Mouse (Mus musculus): ENCODE measurements around the gene Pcdh7. TPM values are rescaled to one million over a fixed set of nuclear protein-coding genes. Genes with fewer than 3 reads are reported as not detected.

Gene Pcdh7
- polyA plus RNA-seq, 2 experiments, result 0.34 to 0.64 TPM

- no peak for DNase-seq (ENCODE audit: low read depth in 3 of 3, low spot score in 3 of 3)
- Histone ChIP-seq H3K9me3 (ENCODE audit: control insufficient read depth, low read length) (no peaks in the 10 kb centered on the region), H3K4me3 (ENCODE audit: insufficient read depth in 1 of 2, low read depth in 2 of 2, low read length in 2 of 2) (no peak overlapping the region), H3K27me3 (ENCODE audit: control insufficient read depth, insufficient read depth, low read length) (no peaks in the 10 kb centered on the region), H3K4me2 (ENCODE audit: low read depth) (no peak overlapping the region), H3K36me3 (replicated peaks; ENCODE audit: control insufficient read depth, insufficient read depth, low read depth) (no peaks in the 10 kb centered on the region), H3K27ac (no peak overlapping the region), H3K4me1 (replicated peaks; ENCODE audit: control insufficient read depth in 2 of 2, insufficient read depth in 2 of 2, low read length in 1 of 2) (no peaks in the 10 kb centered on the region), H3K9ac (replicated peaks) (no peak overlapping the region)
- ATAC-seq (ENCODE audit: insufficient read depth), result no peak
- TF ChIP-seq CTCF (IDR thresholded peaks at IDR 0.05; ENCODE audit: low read depth) (no peak), EP300 (IDR thresholded peaks at IDR 0.05; ENCODE audit: low read depth) (no peak)
- WGBS (ENCODE audit: insufficient replicate concordance), result 66% methylated on average over 5 of the region's 5 CpGs
Measured at GRCm38 (mm10) chr5:57921140-57921539, 203.4 kb downstream of the Pcdh7 start.

- ATAC-seq (ENCODE audit: insufficient read depth) (no peak), DNase-seq (ENCODE audit: low read depth in 3 of 3, low spot score in 3 of 3) (no peak)
- Histone ChIP-seq H3K4me3 (ENCODE audit: insufficient read depth in 1 of 2, low read depth in 2 of 2, low read length in 2 of 2) (no peak overlapping the region), H3K27me3 (ENCODE audit: control insufficient read depth, insufficient read depth, low read length) (no peaks in the 10 kb centered on the region), H3K4me1 (replicated peaks; ENCODE audit: control insufficient read depth in 2 of 2, insufficient read depth in 2 of 2, low read length in 1 of 2) (no peaks in the 10 kb centered on the region), H3K9me3 (ENCODE audit: control insufficient read depth, low read length) (no peaks in the 10 kb centered on the region), H3K36me3 (replicated peaks; ENCODE audit: control insufficient read depth, insufficient read depth, low read depth) (no peaks in the 10 kb centered on the region), H3K9ac (replicated peaks) (no peak overlapping the region), H3K4me2 (ENCODE audit: low read depth) (no peak overlapping the region), H3K27ac (no peak overlapping the region)
- WGBS (ENCODE audit: insufficient replicate concordance), result 74% methylated on average over 5 of the region's 5 CpGs
- TF ChIP-seq CTCF (IDR thresholded peaks at IDR 0.05; ENCODE audit: low read depth), result no peak
- no peak for TF ChIP-seq EP300 (IDR thresholded peaks at IDR 0.05; ENCODE audit: low read depth)
Measured at GRCm38 (mm10) chr5:57931331-57931730, 213.6 kb downstream of the Pcdh7 start.

- no peak for DNase-seq (ENCODE audit: low read depth in 3 of 3, low spot score in 3 of 3)
Measured at GRCm38 (mm10) chr5:57931738-57932137, 214.0 kb downstream of the Pcdh7 start.

GRCm38 (mm10) chr5:57934666-57935065, 216.9 kb downstream of the Pcdh7 start:
- no peak overlapping the region for H3K4me2 ChIP-seq (ENCODE audit: low read depth)
- ATAC-seq (ENCODE audit: insufficient read depth), result no peak
- H3K4me1 ChIP-seq (replicated peaks; ENCODE audit: control insufficient read depth in 2 of 2, insufficient read depth in 2 of 2, low read length in 1 of 2), result no peaks in the 10 kb centered on the region
- H3K36me3 ChIP-seq (replicated peaks; ENCODE audit: control insufficient read depth, insufficient read depth, low read depth), result no peaks in the 10 kb centered on the region
- H3K9me3 ChIP-seq (ENCODE audit: control insufficient read depth, low read length), result no peaks in the 10 kb centered on the region
- H3K27me3 ChIP-seq (ENCODE audit: control insufficient read depth, insufficient read depth, low read length), result no peaks in the 10 kb centered on the region
- no peak overlapping the region for H3K4me3 ChIP-seq (ENCODE audit: insufficient read depth in 1 of 2, low read depth in 2 of 2, low read length in 2 of 2)
- no peak for DNase-seq (ENCODE audit: low read depth in 3 of 3, low spot score in 3 of 3)
- H3K9ac ChIP-seq (replicated peaks), result no peak overlapping the region
- no peak for TF ChIP-seq CTCF (IDR thresholded peaks at IDR 0.05; ENCODE audit: low read depth)
- no peak overlapping the region for H3K27ac ChIP-seq
- WGBS (ENCODE audit: insufficient replicate concordance), result 72% methylated on average over 2 of the region's 2 CpGs

More at GRCm38 (mm10) chr5:57931738-57932137, 214.0 kb downstream of the Pcdh7 start:
- no peak overlapping the region for H3K27ac ChIP-seq
- TF ChIP-seq CTCF (IDR thresholded peaks at IDR 0.05; ENCODE audit: low read depth) (no peak), EP300 (IDR thresholded peaks at IDR 0.05; ENCODE audit: low read depth) (no peak)
- ATAC-seq (ENCODE audit: insufficient read depth), result no peak
- WGBS (ENCODE audit: insufficient replicate concordance), result 74% methylated on average over 5 of the region's 5 CpGs
- no peaks in the 10 kb centered on the region for H3K4me1 ChIP-seq (replicated peaks; ENCODE audit: control insufficient read depth in 2 of 2, insufficient read depth in 2 of 2, low read length in 1 of 2)
- H3K36me3 ChIP-seq (replicated peaks; ENCODE audit: control insufficient read depth, insufficient read depth, low read depth), result no peaks in the 10 kb centered on the region
- no peaks in the 10 kb centered on the region for H3K9me3 ChIP-seq (ENCODE audit: control insufficient read depth, low read length)
- no peak overlapping the region for H3K4me3 ChIP-seq (ENCODE audit: insufficient read depth in 1 of 2, low read depth in 2 of 2, low read length in 2 of 2)
- H3K27me3 ChIP-seq (ENCODE audit: control insufficient read depth, insufficient read depth, low read length), result no peaks in the 10 kb centered on the region
- no peak overlapping the region for H3K4me2 ChIP-seq (ENCODE audit: low read depth)
- no peak overlapping the region for H3K9ac ChIP-seq (replicated peaks)

GRCm38 (mm10) chr5:57940457-57940856, 222.7 kb downstream of the Pcdh7 start:
- no peaks in the 10 kb centered on the region for H3K9me3 ChIP-seq (ENCODE audit: control insufficient read depth, low read length)
- H3K4me3 ChIP-seq (ENCODE audit: insufficient read depth in 1 of 2, low read depth in 2 of 2, low read length in 2 of 2), result no peak overlapping the region
- H3K27ac ChIP-seq, result no peak overlapping the region
- ATAC-seq (ENCODE audit: insufficient read depth), result no peak
- no peak overlapping the region for H3K4me2 ChIP-seq (ENCODE audit: low read depth)
- no peak for TF ChIP-seq EP300 (IDR thresholded peaks at IDR 0.05; ENCODE audit: low read depth)
- no peak for TF ChIP-seq CTCF (IDR thresholded peaks at IDR 0.05; ENCODE audit: low read depth)
- no peak for DNase-seq (ENCODE audit: low read depth in 3 of 3, low spot score in 3 of 3)
- WGBS (ENCODE audit: insufficient replicate concordance), result 51% methylated on average over 3 of the region's 3 CpGs
- H3K9ac ChIP-seq (replicated peaks), result no peak overlapping the region
- H3K36me3 ChIP-seq (replicated peaks; ENCODE audit: control insufficient read depth, insufficient read depth, low read depth), result no peaks in the 10 kb centered on the region
- no peaks in the 10 kb centered on the region for H3K27me3 ChIP-seq (ENCODE audit: control insufficient read depth, insufficient read depth, low read length)
- no peaks in the 10 kb centered on the region for H3K4me1 ChIP-seq (replicated peaks; ENCODE audit: control insufficient read depth in 2 of 2, insufficient read depth in 2 of 2, low read length in 1 of 2)

Measured in liver, embryonic 14.5 days (tissue).